14 mouse cellular contexts compared by ENCODE assay signal in the genomic region with DNA sequence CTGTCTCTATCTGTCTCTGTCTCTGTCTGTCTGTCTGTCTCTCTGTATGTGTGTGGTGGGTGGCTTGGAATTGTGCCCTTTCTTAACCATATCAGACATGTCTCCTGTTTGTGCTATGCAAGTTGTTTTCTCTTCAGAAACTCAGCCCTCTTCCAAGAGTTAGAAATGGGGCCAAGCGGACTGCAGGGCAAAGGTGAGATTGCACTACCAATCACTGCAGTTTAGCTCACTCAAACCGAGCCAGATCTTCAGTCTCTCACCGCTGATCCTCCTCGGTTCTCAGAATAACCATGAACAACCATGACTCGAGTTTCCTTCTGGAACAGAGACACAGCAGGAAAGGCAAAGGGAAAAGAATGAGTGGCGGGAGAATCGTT.
DNase-seq lines count a peak whose midpoint lies in the region; ATAC-seq and TF ChIP-seq lines count a peak whose summit lies in the region.
"Had no signal": no experiment of that assay in that cellular context is flagged by ENCODE, and none has a peak within 500 bp of the region (broad histone marks: within the 10 kb centered on the region; RNA-seq: fewer than 3 reads in every experiment).

No protein-coding gene starts in this region.

- no peaks in the 10 kb centered on the region for H3K36me3 ChIP-seq in embryonic facial prominence, embryonic 14.5 days (ENCODE audit: control insufficient read depth, insufficient read depth, low read length)
- no peaks in the 10 kb centered on the region for H3K36me3 ChIP-seq in kidney, postnatal 0 days (ENCODE audit: insufficient read depth, low read length)
- H3K36me3 ChIP-seq: G1E; hindbrain, embryonic 10.5 days; limb, embryonic 12.5 days had no signal

- H3K4me3 ChIP-seq in embryonic facial prominence, embryonic 14.5 days (ENCODE audit: low read depth, low read length): no peak overlapping the region
- H3K4me3 ChIP-seq in kidney, postnatal 0 days (replicated peaks; ENCODE audit: low read depth, low read length): no peak overlapping the region
- H3K4me3 ChIP-seq: hindbrain, embryonic 10.5 days; layer of hippocampus, adult 2 months; limb, embryonic 12.5 days; myocyte had no signal

- intact Hi-C loops in left cerebral cortex, postnatal 4 days (cut with DNase I): no loop called here

- H3K27me3 ChIP-seq in embryonic facial prominence, embryonic 14.5 days (replicated peaks; ENCODE audit: control insufficient read depth, insufficient read depth, low read length): no peaks in the 10 kb centered on the region
- H3K27me3 ChIP-seq in kidney, postnatal 0 days (ENCODE audit: insufficient read depth, low read length): no peaks in the 10 kb centered on the region
- H3K27me3 ChIP-seq: limb, embryonic 12.5 days had no signal

- 33% methylated on average over 7 of the region's 7 CpGs for WGBS in embryonic facial prominence, embryonic 14.5 days
- 25% methylated on average over 7 of the region's 7 CpGs for WGBS in kidney, postnatal 0 days

- no peak overlapping the region for H3K4me2 ChIP-seq in embryonic facial prominence, embryonic 14.5 days (ENCODE audit: low read depth, low read length)
- no peak overlapping the region for H3K4me2 ChIP-seq in kidney, postnatal 0 days (ENCODE audit: low read length)
- H3K4me2 ChIP-seq: limb, embryonic 12.5 days had no signal

- H3K27ac ChIP-seq in embryonic facial prominence, embryonic 14.5 days (replicated peaks; ENCODE audit: low read depth, low read length): peak overlapping the region; percentile 11; the same call in 1 of the 2 replicates
- peak overlapping the region; percentile 63; the same call in 1 of the 2 replicates for H3K27ac ChIP-seq in kidney, postnatal 0 days
- H3K27ac ChIP-seq: hindbrain, embryonic 10.5 days; layer of hippocampus, adult 2 months; limb, embryonic 12.5 days had no signal

- no peak for TF ChIP-seq CTCF in kidney, postnatal 0 days (IDR thresholded peaks at IDR 0.05; ENCODE audit: low read depth)

- no peak overlapping the region for H3K9ac ChIP-seq in embryonic facial prominence, embryonic 14.5 days (ENCODE audit: low read depth, low read length)
- H3K9ac ChIP-seq in kidney, postnatal 0 days (ENCODE audit: low read depth, low read length): no peak overlapping the region
- H3K9ac ChIP-seq: limb, embryonic 12.5 days had no signal

- ATAC-seq in embryonic facial prominence, embryonic 14.5 days (ENCODE audit: low read depth): no peak
- ATAC-seq in kidney, postnatal 0 days (replicated peaks; ENCODE audit: low FRiP score, low read depth): no peak
- ATAC-seq: activated CD4-positive, CD25-positive, alpha-beta regulatory T cell, adult 4 months had no signal

- peaks cover 8% of the 10 kb centered on the region; the same call in 1 of the 2 replicates for H3K4me1 ChIP-seq in embryonic facial prominence, embryonic 14.5 days (ENCODE audit: control insufficient read depth, insufficient read depth, low read length)
- no peaks in the 10 kb centered on the region for H3K4me1 ChIP-seq in kidney, postnatal 0 days (replicated peaks; ENCODE audit: insufficient read depth, low read length)

- peak; percentile 42 for DNase-seq in embryo, embryonic 10 days (ENCODE audit: low spot score)
- DNase-seq in embryo, embryonic 11 days: no peak
- DNase-seq in embryonic facial prominence, embryonic 14.5 days (ENCODE audit: low spot score): no peak
- peak; percentile 54 for DNase-seq in kidney, postnatal 0 days (ENCODE audit: low spot score)
- DNase-seq in lung, postnatal 36 days: peak; percentile 22
- DNase-seq in right cerebral cortex, postnatal 10 days (ENCODE audit: low spot score in 2 of 2): no peak
- DNase-seq in left cerebral cortex, postnatal 4 days: no peak
- no peak for DNase-seq in MN1 (ENCODE audit: low spot score)

- H3K9me3 ChIP-seq in embryonic facial prominence, embryonic 14.5 days (ENCODE audit: control insufficient read depth, low read length): no peaks in the 10 kb centered on the region
- H3K9me3 ChIP-seq in kidney, postnatal 0 days (replicated peaks; ENCODE audit: low read length): no peaks in the 10 kb centered on the region
- H3K9me3 ChIP-seq: G1E; hindbrain, embryonic 10.5 days; limb, embryonic 12.5 days had no signal

Comparison
In these comparisons a context has a peak if more than half of its experiments do, and no peak if none do; other contexts are left out.
1. DNase-seq: peak in embryo, embryonic 10 days (single experiment), kidney, postnatal 0 days (single experiment) and lung, postnatal 36 days (single experiment); none in embryo, embryonic 11 days (single experiment), embryonic facial prominence, embryonic 14.5 days (single experiment), right cerebral cortex, postnatal 10 days (0 of 2), left cerebral cortex, postnatal 4 days (single experiment) and MN1 (single experiment).